Mouse (Mus musculus) adrenal gland (tissue): ENCODE results near the gene Cyth2.

Source experiments
- intact Hi-C: fragments of 180-260 bp; cut with DNase I; formaldehyde crosslinking; loops from one replicate; pipeline ENCODE4 v1.15.1; 2025

Cyth2 gene

DNA sequence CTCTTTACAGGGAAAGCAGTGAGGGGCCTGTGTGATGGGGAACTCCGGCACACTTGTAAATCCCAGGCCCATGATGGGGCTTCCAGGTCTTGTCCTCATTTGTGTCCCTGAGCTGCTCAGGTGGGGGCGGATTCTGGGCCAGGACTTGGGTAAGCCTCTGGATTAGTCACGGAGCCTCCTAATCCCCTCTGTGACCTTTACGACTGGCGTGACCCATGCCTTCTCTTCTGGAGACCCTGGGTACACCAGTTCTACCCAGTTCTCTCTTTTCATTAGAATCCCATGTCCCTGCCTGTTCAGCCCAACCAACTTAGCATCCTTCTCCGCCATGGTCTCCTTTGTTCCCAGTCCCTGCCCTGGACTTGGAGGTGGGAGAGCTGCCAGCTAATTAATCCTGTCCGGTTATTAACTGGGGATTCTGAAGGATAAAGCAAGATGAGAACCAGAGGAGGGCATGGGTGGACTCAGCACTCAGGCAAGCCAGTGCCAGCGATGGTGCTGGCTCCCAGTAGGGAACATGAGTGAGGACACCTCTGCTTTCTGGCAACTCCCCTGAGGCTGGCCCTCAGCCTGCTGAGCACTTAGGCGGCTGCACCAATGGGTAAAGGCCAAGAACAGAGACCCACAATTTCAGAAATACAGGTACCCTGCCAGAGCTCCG, 1.1 kb upstream of the Cyth2 start:
- intact Hi-C loops, result no loop called here

DNA sequence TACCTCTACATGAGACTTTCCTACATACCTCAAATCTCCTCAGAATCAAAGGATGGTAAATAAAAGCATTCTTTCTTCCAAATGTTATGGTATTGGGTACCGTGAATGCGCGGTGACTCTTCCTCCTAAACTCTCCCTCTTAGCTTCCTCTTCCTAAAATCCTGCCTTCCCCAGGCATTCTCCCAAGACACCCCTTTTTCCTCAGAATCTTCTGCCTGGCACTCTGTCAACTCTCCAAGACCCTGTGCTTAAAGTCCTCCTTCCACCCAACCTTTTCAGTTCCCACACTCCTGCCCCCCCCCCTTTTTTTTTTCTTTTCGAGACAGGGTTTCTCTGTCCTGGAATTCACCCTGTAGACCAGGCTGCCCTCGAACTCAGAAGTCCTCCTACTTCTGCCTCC, 460 bp upstream of the Cyth2 start:
- intact Hi-C loops, result no loop called here

DNA sequence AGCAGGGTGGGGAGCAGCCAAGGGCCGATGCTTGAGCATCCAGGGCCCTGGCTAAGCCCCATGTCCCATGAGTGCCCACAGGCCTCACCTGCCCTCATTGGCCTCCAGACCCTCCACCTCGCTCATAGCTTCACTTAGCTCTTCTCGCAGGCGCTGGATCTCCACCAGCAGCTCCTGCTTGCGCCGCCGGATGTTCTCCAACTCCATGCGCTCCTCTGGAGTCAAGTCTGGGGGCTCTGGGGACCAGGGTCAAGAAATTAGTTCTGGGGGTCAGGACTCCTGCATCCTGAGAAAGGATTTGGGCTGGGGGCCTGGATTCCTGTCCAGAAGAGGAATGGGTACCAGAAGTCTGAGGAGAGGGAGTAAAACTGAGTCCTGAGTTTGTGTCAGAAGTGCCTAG, 1.5 kb downstream of the Cyth2 start:
- intact Hi-C loops, result loop anchor here (1.0 kb wide), 1 partner anchor 11 kb away; no protein-coding TSS in a partner anchor

DNA sequence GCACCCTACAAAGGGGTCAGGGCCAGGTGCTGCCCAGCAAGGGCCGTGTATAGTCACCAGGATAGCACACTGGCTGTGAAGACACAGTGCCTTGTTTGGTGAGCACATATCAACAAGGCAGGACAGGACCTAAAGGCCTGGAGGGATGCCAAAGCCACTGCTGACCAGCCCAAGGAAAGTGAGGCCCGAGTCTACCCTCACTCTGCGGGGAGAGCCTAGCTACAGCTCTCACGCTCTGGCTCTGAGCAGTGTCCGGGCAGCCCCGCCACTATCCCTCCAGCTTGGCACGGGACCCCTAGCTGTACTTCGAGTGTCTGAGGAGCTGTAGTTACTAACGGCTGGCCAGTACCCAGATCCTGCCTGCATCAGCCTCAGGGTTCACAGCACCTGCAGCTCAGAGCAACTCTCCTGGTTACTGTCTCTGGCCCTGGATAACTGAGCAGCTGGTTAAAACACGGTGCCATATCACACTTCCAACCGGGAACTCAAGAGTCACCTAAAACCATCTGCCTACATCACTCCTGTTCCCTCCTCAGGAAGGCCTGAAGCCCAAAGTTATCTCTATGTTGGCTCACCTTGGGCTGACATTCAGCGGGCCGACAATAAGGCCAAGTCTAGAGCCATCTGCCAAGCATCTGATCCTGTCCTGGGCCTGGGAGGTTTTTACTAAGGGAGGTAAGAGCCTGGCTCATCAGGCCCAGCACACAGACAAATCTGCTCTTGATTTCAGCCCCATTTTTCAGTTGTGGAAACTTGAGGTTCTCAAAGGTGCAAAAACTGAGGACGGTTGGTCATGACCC, 4.9 kb downstream of the Cyth2 start:
- intact Hi-C loops, result loop anchor here (10.0 kb wide), 1 partner anchor 125 kb away; no protein-coding TSS in a partner anchor

DNA sequence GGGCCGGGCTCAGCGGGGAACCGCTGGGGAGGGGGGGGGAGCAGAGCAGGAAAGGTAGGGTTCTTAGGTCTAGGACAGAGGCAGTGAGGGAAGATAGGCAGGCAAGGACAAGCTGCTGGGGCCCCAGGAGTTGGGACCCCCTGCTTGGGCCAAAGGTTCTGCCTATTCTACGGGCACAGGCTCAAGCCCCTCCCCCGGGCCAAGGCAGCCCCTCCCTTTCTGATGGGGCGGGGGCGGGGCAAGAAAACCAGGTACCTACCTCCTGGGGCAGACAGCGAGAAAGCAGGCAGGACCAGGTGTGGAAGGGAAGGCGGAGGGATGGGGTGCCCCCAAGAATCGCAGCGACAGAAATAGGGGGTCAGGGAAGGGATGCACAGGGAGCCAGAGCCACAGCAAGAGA, 5.9 kb downstream of the Cyth2 start:
- intact Hi-C loops, result loop anchor here (10.0 kb wide), 1 partner anchor 126 kb away; no protein-coding TSS in a partner anchor

DNA sequence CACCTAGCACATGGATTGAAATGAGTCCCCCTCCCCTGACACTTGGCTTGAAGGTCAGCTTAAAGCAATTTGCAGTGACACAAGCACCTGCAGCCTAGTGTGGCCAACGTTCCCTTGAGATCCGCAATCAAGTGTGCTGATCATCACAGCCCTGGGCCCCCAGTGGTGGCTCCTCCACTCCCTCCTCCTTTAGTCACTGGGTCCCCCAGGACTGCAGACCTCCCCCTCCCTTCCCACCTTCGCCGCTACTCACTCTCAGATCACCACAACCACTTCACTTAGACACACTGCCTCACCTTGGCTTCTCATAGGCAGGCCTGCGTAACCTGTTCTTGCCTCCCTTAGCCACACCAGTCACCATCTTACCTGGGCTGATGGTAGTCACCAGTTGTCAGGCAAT, 8.4 kb downstream of the Cyth2 start:
- intact Hi-C loops, result loop anchor here (10.0 kb wide), 1 partner anchor 129 kb away; no protein-coding TSS in a partner anchor

DNA sequence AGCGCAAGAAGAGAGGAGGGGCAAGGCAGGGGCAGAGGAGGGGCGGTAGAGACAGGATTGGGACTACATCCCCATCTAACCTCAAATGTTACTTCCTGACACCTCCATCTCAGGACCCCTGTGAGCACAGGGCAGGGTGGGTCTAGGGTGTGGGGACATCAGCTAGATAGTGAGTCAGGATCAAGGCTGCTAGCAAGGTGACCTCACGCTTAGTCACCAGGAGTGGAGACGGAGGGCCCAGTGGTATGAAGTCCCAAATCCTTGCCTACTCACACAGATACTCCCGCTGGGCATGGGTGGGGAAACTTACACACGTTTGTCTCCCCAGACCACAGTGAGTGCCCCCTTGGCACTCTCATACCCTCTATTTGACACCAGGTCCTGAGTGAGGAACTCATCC, 11.8 kb downstream of the Cyth2 start:
- intact Hi-C loops, result loop anchor here (1.0 to 10.0 kb wide), 2 partner anchors 11 to 132 kb away; no protein-coding TSS in a partner anchor

DNA sequence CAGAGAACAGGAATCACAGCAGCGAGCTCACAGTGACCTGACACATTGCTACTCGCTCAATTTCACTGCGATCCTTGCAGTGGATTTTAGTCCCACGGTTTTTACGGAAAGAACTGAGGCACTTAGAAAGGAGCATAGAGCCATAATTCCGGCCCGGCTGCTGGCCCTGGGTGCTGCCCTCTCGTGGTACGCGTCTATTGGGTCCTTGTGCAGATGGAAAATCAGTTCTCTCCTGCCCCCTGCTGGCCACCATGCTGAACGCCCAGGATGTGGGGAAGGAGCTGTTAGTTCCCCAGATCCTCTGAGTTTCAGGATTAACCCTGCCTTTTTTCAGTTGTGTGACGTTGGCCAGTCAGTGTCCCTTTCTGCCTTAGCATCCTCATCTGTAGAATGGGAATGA, 13.0 kb downstream of the Cyth2 start:
- intact Hi-C loops, result loop anchor here (1.0 to 10.0 kb wide), 2 partner anchors 62 to 133 kb away; no protein-coding TSS in a partner anchor

DNA sequence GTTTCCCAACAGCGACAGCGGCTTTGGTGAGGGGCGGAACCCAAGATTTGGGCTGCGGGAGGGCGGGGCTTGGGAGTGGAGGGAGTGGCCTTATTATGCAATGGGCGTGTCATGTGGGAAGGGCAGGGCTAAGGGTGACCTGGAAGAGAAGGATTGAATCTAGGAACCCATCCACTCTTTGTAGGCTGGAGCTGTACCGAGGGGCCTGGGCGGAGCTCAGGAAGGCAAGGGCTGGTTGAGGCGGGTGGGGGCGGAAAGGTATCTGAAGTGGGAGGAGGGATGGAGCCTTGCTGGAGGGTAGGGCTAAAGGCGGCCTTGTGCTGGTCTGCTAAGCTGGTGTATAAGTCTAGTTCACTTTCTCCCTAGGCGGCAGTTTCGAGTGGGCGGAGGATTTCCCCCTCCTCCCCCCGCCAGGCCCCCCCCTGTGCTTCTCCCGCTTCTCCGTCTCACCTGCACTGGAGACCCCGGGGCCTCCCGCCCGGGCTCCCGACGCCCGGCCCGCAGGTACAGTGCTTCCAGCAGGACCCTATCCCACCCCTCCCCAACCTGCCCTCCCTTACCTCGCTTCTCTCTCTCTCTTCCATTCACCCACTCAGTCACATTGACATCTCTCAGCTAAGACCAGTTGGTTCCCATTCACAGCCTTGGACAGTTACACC, 13.7 kb downstream of the Cyth2 start:
- intact Hi-C loops, result loop anchor here (1.0 to 10.0 kb wide), 2 partner anchors 61 to 134 kb away; no protein-coding TSS in a partner anchor

DNA sequence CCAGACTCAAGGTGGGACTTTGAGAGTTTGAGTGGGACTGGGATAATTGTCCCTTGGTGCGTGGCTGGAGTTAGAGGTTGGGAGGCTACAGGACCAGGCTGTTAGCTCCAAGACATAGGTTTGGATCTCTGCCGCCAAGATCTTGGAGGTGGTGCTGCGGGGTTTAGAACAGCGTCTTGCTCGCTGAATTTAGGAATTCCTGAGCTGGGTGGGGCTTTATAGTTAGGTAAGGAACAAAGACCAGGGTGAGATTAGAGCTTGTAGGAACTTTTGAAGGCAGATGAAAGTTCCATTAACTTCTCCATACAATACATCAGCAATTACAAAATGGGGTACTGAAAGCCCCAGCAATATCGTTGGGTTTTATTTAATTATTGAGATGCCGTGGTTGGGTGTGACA, 14.4 kb downstream of the Cyth2 start:
- intact Hi-C loops, result loop anchor here (10.0 kb wide), 1 partner anchor 135 kb away; no protein-coding TSS in a partner anchor

DNA sequence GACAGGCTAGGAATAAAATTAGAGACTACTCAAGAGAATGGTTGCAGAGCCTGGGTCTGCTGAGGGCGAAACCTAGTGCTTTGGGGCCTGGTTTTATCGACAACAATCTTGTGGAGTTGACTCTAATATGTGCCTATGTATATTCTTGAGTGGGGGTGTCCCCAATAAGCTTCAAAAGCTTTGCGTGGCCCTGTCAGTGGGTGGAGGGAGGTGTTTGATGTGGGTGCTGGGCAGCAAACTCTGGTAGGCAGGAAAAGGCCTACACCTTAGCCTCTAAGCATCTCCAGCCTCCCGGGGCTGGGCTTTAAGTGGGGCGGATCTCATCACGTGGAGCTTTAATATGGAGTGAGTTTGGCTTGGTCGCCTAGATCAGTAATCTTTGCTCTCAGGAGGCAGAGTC, 15.4 kb downstream of the Cyth2 start:
- intact Hi-C loops, result no loop called here

DNA sequence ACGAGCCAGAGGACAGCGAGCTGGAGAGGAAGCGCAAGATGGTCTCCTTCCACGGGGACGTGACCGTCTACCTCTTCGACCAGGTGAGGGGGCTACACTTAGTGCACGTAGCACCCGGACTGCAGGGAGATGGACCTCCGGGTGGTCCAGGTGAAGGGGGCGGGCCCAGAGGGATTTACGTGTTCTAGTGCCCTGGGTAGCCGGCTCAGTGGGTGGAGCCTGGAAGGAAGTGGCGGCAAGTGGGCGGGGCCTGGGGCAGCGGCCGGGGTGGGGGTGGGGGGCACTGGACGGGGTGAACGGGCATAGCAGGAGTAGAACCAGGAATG, 15.9 kb downstream of the Cyth2 start:
- intact Hi-C loops, result no loop called here

DNA sequence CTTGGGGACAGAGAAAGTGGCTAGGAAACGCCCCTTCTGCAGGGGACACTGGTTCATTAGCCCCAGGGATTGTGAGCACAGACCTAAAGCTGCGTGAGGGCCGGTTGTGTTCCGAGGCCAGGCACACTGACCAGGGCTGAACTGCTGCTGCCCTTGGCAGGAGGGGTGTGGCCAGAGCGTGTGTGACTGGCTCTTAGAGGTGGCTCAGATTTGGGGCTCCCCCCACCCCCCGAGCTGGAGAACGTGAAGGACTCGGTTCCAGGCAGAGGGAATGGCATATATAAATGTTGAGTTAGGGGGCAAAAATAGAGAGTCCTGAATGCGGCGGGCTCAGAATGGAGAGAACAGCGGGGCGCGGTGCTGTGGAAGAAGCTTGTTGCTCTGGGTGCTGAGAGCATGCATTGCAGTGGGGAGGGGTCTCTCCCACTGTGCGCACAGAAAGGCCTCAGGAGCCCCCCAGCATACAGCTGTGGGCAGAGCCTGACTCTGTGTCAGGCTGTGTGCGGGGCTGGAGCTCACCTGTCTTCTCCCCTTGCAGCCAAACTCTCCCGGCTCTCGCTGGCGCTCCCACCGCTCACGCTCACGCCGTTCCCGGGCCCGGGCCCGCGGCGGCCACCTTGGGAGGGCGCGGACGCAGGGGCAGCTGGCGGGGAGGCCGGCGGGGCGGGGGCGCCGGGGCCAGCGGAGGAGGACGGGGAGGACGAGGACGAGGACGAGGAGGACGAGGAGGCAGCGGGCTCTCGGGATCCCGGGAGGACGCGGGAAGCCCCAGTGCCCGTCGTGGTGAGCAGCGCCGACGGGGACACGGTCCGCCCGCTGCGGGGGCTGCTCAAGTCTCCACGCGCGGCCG, 16.5 kb downstream of the Cyth2 start:
- intact Hi-C loops, result no loop called here

DNA sequence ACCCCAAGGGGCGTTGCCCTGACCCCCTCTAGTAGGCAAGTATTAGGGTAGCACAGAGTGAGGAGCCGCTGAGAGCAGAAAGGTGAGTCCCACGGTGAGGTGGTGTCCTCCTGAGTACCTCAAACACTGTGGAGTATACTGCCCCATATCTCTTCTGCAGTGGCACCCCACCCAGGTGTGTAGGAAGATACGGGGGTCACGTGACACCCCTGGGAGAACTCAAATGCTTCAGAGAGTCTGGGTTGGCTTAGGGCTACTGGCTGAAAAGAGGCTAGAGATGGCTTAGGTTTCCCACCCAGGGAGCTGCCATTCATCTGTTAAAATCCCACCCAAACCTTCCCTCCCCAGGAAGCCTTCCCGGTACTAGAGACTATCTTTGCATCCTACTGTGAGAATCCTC, 17.4 kb downstream of the Cyth2 start:
- intact Hi-C loops, result no loop called here

DNA sequence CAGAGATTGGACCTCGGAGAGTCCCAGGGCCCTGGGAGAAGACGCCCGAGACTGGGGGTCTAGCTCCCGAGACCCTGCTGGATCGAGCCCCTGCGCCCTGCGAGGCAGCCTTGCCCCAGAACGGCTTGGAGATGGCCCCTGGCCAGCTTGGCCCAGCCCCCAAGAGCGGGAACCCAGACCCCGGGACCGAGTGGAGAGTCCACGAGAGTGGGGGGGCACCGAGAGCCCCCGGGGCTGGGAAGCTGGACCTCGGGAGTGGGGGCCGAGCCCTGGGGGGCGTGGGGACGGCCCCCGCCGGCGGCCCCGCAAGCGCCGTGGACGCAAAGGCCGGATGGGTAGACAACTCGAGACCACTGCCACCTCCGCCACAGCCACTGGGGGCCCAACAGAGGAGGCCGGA, 19.4 kb downstream of the Cyth2 start:
- intact Hi-C loops, result no loop called here

DNA sequence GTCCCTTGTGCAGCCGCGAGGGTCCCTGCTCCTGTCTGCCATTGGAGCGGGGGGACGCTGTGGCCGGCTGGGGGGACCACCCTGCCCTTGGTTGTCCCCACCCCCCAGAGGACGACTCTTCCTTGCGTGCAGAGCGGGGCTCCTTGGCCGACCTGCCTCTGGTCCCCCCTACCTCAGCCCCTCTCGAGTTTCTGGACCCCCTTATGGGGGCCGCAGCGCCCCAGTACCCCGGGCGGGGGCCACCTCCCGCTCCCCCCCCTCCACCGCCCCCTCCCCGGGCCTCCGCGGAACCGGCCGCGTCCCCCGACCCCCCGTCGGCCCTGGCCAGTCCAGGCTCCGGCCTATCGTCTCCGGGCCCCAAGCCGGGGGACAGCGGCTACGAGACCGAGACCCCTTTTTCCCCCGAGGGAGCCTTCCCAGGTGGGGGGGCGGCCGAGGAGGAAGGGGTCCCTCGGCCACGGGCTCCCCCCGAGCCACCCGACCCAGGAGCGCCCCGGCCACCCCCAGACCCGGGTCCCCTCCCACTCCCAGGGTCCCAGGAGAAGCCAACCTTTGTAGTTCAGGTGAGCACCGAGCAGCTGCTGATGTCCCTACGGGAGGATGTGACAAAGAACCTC, 20.3 kb downstream of the Cyth2 start:
- intact Hi-C loops, result no loop called here

DNA sequence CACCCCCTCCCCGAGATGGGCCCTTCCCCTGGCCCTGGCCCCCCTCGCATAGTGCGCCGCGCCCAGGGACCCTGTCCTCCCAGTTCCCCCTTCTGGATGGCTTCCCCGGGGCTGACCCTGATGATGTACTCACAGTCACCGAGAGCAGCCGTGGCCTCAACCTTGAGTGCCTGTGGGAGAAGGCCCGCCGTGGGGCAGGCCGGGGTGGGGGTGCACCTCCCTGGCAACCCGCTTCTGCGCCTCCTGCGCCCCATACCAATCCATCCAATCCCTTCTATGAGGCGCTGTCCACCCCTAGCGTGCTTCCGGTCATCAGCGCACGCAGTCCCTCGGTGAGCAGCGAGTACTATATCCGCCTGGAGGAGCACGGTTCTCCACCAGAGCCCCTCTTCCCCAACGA, 21.1 kb downstream of the Cyth2 start:
- intact Hi-C loops, result no loop called here

DNA sequence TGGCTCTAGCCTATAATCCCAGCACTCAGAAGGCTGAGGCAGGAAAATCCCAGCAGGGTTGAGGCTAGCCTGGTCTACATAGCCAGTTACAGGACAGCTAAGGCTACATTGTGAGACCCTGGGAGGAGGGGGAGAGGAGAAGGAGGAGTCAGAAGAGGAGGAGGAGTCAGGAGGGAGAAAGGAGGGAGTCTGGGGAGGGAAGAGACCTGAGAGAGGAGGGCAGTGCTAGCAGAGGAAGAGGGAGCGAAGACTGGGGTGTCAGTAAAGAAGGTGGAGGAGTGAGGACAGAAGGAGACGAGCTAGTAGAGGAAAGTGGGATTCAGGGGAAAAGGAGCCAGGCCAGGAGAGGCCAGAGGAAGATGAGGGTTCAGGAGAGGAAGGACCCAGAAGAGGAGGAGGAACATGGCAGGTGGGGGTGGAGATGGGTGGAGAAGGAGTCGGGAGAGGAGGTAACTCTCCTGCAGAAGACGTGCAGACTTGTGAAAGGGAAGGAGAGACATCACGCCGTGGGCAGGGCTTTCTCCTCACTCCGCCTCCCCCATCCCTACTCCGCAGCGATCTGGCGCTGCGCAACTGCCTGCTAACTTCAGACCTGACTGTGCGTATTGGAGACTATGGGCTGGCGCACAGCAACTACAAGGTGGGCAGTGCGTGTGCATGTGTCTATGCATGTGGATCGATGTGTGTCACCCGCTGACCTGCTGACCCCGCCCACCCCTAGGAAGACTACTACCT, 22.5 kb downstream of the Cyth2 start:
- intact Hi-C loops, result no loop called here

DNA sequence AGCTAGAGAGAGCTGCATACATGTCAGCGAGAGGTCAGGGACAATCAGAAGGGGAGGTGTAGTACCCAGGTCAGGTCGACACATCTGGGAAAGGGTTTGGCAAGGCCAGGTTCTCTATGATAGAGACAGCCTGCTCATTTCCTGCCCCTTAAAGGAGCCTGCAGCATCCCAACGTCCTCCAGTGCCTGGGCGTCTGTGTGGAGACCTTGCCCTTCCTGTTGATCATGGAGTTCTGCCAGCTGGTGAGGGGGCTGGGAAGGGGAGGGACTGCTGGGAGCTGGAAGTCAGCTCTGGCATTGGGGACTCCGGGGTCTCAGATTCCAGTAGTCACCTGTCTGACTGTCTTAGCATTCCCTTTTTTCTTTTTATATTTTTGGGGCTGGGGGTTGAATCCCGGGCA, 23.7 kb downstream of the Cyth2 start:
- intact Hi-C loops, result no loop called here

DNA sequence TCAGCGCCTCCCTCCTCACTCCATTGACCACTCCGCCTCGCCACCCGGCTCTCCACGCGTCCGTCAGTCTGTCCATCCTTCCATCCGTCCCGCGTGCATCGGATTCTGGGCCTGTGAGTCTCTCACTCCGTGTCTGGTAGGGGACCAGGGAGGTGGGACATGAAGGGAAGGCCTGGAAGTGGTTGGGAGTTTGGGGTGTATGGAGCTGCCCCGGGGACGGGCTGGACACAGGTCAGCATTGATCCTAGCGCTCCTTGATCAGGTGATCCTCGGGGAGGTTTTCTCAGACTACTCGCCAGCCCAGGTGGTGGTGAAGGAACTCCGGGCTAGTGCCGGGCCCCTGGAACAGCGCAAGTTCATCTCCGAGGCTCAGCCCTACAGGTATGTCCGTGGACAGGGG, 26.7 kb downstream of the Cyth2 start:
- intact Hi-C loops, result no loop called here
